Mouse (Mus musculus) liver, embryonic 13.5 days (tissue): ENCODE measurements around the gene Cacna1c. TPM values are rescaled to one million over a fixed set of nuclear protein-coding genes. Genes with fewer than 3 reads are reported as not detected.
A peak's percentile ranks its signal among the peaks of the same experiment; 100 is the strongest.

ENCODE experiments used
- ATAC-seq: fragments of 200-750 bp; cut with Nextera tagmentation; 2 replicates; pipeline ENCODE4 v1.8.0; 2017; ENCODE audit warnings: low read depth, mild to moderate bottlenecking, moderate number of reproducible peaks, moderate library complexity
- DNase-seq: peaks from one replicate; pipeline ENCODE4 v3.0.0; 2022
- H3K27ac ChIP-seq: fragments of 300-500 bp; sonication (generic); 2 replicates; pipeline ENCODE4 v1.5.1; 2015; ENCODE audit warnings: moderate library complexity, mild to moderate bottlenecking, inconsistent platforms
- H3K27me3 ChIP-seq: fragments of 300-500 bp; sonication (generic); 2 replicates; pipeline ENCODE4 v1.6.1; 2015; ENCODE audit warnings: mild to moderate bottlenecking, inconsistent platforms
- H3K36me3 ChIP-seq: fragments of 300-500 bp; sonication (generic); 2 replicates; pipeline ENCODE4 v1.6.1; 2015; ENCODE audit warnings: mild to moderate bottlenecking, inconsistent platforms
- H3K4me1 ChIP-seq: fragments of 300-500 bp; sonication (generic); replicated peaks from 2 replicates; pipeline ENCODE4 v1.6.1; 2015; ENCODE audit warnings: inconsistent platforms
- H3K4me2 ChIP-seq: fragments of 300-500 bp; sonication (generic); 2 replicates; pipeline ENCODE4 v1.6.1; 2015; ENCODE audit warnings: inconsistent platforms, mild to moderate bottlenecking, moderate library complexity
- H3K4me3 ChIP-seq: fragments of 300-500 bp; sonication (generic); replicated peaks from 2 replicates; pipeline ENCODE4 v1.5.1; 2015; ENCODE audit warnings: mild to moderate bottlenecking, inconsistent platforms
- H3K9ac ChIP-seq: fragments of 300-500 bp; sonication (generic); 2 replicates; pipeline ENCODE4 v1.6.1; 2015; ENCODE audit warnings: mild to moderate bottlenecking, inconsistent platforms
- H3K9me3 ChIP-seq: fragments of 300-500 bp; sonication (generic); replicated peaks from 2 replicates; pipeline ENCODE4 v1.6.1; 2016; ENCODE audit warnings: inconsistent platforms
- WGBS: fragments of 180-500 bp; shearing (Covaris S2); methylation state at CpG from one replicate; pipeline ENCODE4 v1.1.7; 2015; ENCODE audit not compliant: insufficient replicate concordance; 5-methylcytosine and 5-hydroxymethylcytosine counted together
- polyA plus RNA-seq: library from polyadenylated mRNA; unstranded; fragments of >200 nt; fragmentation: Nextera tagmentation; extraction: Ambion mirVana; gene quantifications from 2 replicates; pipeline ENCODE4 v1.2.1, GENCODE M21; 2015

Gene Cacna1c
- polyA plus RNA-seq, 1 experiment from 2014 or later = 0.25 TPM

GRCm38 (mm10) chr6:119204915-119205314, 8.7 kb upstream of the Cacna1c start:
- Histone ChIP-seq H3K9me3 (no peaks in the 10 kb centered on the region), H3K36me3 (peaks cover 8% of the 10 kb centered on the region; the same call in 1 of the 2 replicates), H3K9ac (no peak overlapping the region), H3K4me1 (no peaks in the 10 kb centered on the region; the same call in 1 of the 2 replicates), H3K4me2 (no peak overlapping the region), H3K27ac (no peak overlapping the region), H3K4me3 (no peak overlapping the region), H3K27me3 (no peaks in the 10 kb centered on the region)
- DNase-seq (no peak), ATAC-seq (no peak)
- 75% methylated on average over 3 of the region's 3 CpGs for WGBS

DNA sequence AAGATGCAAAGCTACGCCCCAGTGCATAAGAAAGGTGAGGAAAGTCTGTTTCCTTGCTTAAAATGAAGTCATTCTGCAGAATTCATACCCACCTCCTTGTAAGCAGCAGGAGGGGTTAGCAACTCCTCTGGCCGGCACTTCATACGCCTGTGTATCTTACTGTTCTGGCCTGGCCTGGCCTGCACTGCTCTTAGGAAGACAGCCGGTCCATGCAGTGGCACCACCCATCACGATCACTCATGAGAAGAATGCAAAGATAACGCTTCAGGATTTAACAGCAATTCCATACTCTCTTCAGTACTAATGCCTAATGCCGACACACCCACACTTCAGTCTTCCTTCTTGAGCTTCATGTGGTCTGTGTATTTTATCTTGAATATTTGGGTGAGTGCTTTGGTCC, 8.1 kb upstream of the Cacna1c start:
- DNase-seq (no peak), ATAC-seq (no peak)
- 78% methylated on average over 7 of the region's 7 CpGs for WGBS
- H3K4me3 ChIP-seq = no peak overlapping the region
- no peak overlapping the region for H3K4me2 ChIP-seq
- no peak overlapping the region for H3K9ac ChIP-seq
- peaks cover 8% of the 10 kb centered on the region; the same call in 1 of the 2 replicates for H3K36me3 ChIP-seq
- H3K27me3 ChIP-seq = no peaks in the 10 kb centered on the region
- H3K27ac ChIP-seq = no peak overlapping the region
- peaks cover 3% of the 10 kb centered on the region; the same call in 1 of the 2 replicates for H3K4me1 ChIP-seq
- H3K9me3 ChIP-seq = no peaks in the 10 kb centered on the region

DNA sequence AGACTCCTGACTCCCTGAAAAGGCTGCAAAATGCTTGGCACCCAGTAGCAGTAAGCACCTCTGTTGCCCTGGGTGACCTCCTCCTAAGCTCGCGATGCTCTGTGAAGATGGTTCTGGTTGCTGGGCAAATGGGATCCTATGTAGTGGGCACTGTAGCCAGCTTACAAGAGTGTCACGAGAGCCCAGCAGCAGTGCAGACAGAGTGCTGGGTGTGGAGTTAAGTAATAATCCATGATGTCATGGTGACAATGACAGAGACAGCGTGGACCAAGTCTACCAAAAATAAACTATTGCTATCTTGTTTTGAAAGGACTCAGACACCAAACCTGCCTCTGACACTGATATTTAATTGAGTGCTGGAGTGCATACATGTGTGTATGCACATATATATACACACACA, 5.4 kb upstream of the Cacna1c start:
- no peak overlapping the region for H3K4me2 ChIP-seq

DNA sequence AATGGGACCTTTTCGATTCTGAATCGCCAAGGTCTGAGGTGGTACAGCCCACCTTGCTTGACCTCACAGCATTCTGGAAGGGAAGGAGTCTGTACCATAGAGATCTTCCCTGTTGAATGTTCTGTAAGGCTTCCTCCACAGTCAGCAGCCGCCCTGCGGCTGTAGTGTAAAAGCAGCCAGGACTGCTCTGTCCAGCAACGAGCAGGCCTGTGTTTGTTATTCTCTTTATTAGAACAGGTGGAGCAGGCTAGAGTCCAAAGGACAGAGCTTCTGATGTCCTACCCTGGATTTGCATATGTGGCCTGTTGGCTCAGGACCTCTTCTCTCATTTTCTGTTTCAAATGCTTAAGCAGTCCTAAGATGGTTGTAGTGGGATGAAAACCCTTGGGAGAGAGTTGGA, 4.1 kb upstream of the Cacna1c start:
- peaks cover 15% of the 10 kb centered on the region for H3K4me1 ChIP-seq
- H3K9ac ChIP-seq = no peak overlapping the region
- DNase-seq (no peak), ATAC-seq (peak; percentile 70; the same call in 1 of the 2 replicates)
- WGBS = 71% methylated on average over 5 of the region's 5 CpGs
- H3K4me2 ChIP-seq = no peak overlapping the region
- H3K4me3 ChIP-seq = no peak overlapping the region
- peaks cover 8% of the 10 kb centered on the region; the same call in 1 of the 2 replicates for H3K36me3 ChIP-seq
- H3K9me3 ChIP-seq = no peaks in the 10 kb centered on the region
- H3K27ac ChIP-seq = peak overlapping the region; percentile 9; the same call in 1 of the 2 replicates
- no peaks in the 10 kb centered on the region for H3K27me3 ChIP-seq

More for the DNA sequence above, 5.4 kb upstream of the Cacna1c start:
- no peak overlapping the region for H3K9ac ChIP-seq
- H3K4me1 ChIP-seq = peaks cover 6% of the 10 kb centered on the region
- H3K27ac ChIP-seq = no peak overlapping the region
- no peaks in the 10 kb centered on the region for H3K9me3 ChIP-seq
- ATAC-seq = no peak
- no peak overlapping the region for H3K4me3 ChIP-seq
- DNase-seq = no peak
- WGBS = 83% methylated on average over 4 of the region's 4 CpGs
- H3K27me3 ChIP-seq = no peaks in the 10 kb centered on the region
- H3K36me3 ChIP-seq = peaks cover 8% of the 10 kb centered on the region; the same call in 1 of the 2 replicates

- no peak for DNase-seq
- Histone ChIP-seq H3K27me3 (no peaks in the 10 kb centered on the region), H3K36me3 (peaks cover 8% of the 10 kb centered on the region; the same call in 1 of the 2 replicates), H3K27ac (no peak overlapping the region), H3K4me1 (peaks cover 15% of the 10 kb centered on the region), H3K9me3 (no peaks in the 10 kb centered on the region), H3K9ac (no peak overlapping the region), H3K4me3 (no peak overlapping the region), H3K4me2 (no peak overlapping the region)
- 59% methylated on average over 8 of the region's 8 CpGs for WGBS
- ATAC-seq = no peak
Observed at GRCm38 (mm10) chr6:119199274-119199879, 3.2 kb upstream of the Cacna1c start.

GRCm38 (mm10) chr6:119198534-119199273, 2.5 kb upstream of the Cacna1c start:
- Histone ChIP-seq H3K9me3 (no peaks in the 10 kb centered on the region), H3K4me2 (no peak overlapping the region), H3K4me1 (peaks cover 15% of the 10 kb centered on the region), H3K27ac (no peak overlapping the region), H3K27me3 (no peaks in the 10 kb centered on the region), H3K36me3 (peaks cover 8% of the 10 kb centered on the region), H3K9ac (no peak overlapping the region), H3K4me3 (no peak overlapping the region)
- DNase-seq (no peak), ATAC-seq (no peak)
- WGBS = 61% methylated on average over 15 of the region's 15 CpGs

GRCm38 (mm10) chr6:119194601-119195000, 1.6 kb downstream of the Cacna1c start:
- Histone ChIP-seq H3K36me3 (peaks cover 20% of the 10 kb centered on the region), H3K27ac (no peak overlapping the region), H3K4me3 (no peak overlapping the region), H3K4me2 (no peak overlapping the region), H3K9me3 (no peaks in the 10 kb centered on the region), H3K9ac (no peak overlapping the region), H3K27me3 (no peaks in the 10 kb centered on the region), H3K4me1 (peaks cover 13% of the 10 kb centered on the region)
- WGBS = 76% methylated on average over 7 of the region's 7 CpGs
- DNase-seq (no peak), ATAC-seq (no peak)

GRCm38 (mm10) chr6:119194161-119194560, 2.1 kb downstream of the Cacna1c start:
- no peak overlapping the region for H3K4me3 ChIP-seq
- whole genome bisulfite sequencing = 83% methylated on average over 9 of the region's 9 CpGs
- no peak overlapping the region for H3K4me2 ChIP-seq
- DNase-seq = no peak
- no peak overlapping the region for H3K27ac ChIP-seq
- no peak for ATAC-seq
- H3K9ac ChIP-seq = no peak overlapping the region
- H3K4me1 ChIP-seq = peaks cover 12% of the 10 kb centered on the region
- no peaks in the 10 kb centered on the region for H3K27me3 ChIP-seq
- H3K36me3 ChIP-seq = peaks cover 24% of the 10 kb centered on the region
- no peaks in the 10 kb centered on the region for H3K9me3 ChIP-seq

DNA sequence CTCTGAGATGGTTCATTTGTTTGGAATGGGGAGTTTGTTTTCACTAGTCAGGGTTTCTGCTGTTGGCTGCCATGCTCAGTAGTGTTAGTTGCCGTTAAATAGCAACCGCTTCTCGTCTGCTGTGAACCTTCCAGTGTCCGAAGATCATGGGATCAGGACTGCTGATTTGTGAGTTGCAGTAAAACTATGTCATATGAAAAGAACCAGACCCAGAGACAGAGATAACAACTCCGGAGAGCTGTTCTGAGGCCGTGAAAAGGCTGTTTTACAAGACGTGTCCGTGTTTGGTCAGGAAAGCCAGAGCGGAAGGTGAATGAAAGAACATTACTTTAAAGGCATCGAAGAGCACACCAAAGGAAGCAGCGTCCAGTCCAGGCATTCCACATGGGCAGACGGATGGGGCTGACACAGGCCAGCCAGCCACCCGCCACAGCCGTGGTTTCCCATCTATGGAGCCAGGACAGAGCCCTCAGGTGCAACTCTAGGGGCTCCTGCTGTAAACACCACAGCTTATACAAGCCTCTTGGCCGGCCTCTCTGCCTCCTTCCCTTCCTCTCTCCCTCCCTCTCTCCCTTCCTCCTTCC, 2.6 kb downstream of the Cacna1c start:
- peaks cover 24% of the 10 kb centered on the region for H3K36me3 ChIP-seq
- DNase-seq = no peak
- no peak overlapping the region for H3K4me2 ChIP-seq
- no peak for ATAC-seq
- H3K4me1 ChIP-seq = peaks cover 12% of the 10 kb centered on the region
- 80% methylated on average over 15 of the region's 15 CpGs for WGBS
- H3K27me3 ChIP-seq = no peaks in the 10 kb centered on the region
- no peak overlapping the region for H3K9ac ChIP-seq
- no peaks in the 10 kb centered on the region for H3K9me3 ChIP-seq
- no peak overlapping the region for H3K27ac ChIP-seq
- no peak overlapping the region for H3K4me3 ChIP-seq

DNA sequence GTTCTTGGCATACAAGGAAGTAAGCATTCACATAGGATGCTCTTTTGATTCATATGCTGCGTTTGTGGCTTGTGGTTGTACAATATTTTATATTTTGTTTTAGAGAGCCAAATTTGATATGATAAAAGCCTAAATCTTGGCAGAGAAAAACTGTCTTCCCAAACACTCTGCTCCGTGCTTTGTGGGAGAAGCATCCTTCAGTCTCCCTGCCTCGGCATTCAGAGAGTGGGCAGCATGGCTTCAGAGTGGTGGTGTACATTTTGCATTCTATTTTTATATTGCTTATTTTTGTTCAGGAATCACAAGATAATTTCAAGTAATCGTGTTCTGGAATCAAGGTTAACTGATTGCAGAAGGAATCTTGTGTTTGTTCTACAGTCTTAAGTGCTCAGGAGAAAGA, 4.7 kb downstream of the Cacna1c start:
- Histone ChIP-seq H3K4me1 (peaks cover 8% of the 10 kb centered on the region), H3K9ac (no peak overlapping the region), H3K4me2 (no peak overlapping the region), H3K9me3 (no peaks in the 10 kb centered on the region), H3K36me3 (peaks cover 24% of the 10 kb centered on the region), H3K27ac (no peak overlapping the region), H3K4me3 (no peak overlapping the region), H3K27me3 (no peaks in the 10 kb centered on the region)
- DNase-seq (no peak), ATAC-seq (no peak)
- WGBS = 72% methylated on average over 4 of the region's 4 CpGs

GRCm38 (mm10) chr6:119187631-119188030, 8.6 kb downstream of the Cacna1c start:
- WGBS = 70% methylated on average over 6 of the region's 6 CpGs
- ATAC-seq = no peak
- Histone ChIP-seq H3K4me2 (no peak overlapping the region), H3K9me3 (no peaks in the 10 kb centered on the region), H3K9ac (no peak overlapping the region), H3K27me3 (no peaks in the 10 kb centered on the region), H3K36me3 (peaks cover 17% of the 10 kb centered on the region), H3K27ac (no peak overlapping the region), H3K4me1 (0 out of 2 replicates have a peak, but pooled peaks cover 2% of the 10 kb centered on the region), H3K4me3 (no peak overlapping the region)
- DNase-seq = no peak
